Mouse (Mus musculus): ENCODE measurements around the gene Prom2.

Prom2 gene

GRCm38 (mm10) chr2:127541185-127541584, at the start of gene Prom2:
TSS of gene Prom2 (minus strand) at chr2:127541467.
- DNase-seq, result peak; percentile 35 to 66

GRCm38 (mm10) chr2:127590840-127591239, 49.6 kb upstream of the Prom2 start:
- peak in 1 of 2 experiments; percentile 43 for DNase-seq

- DNase-seq, result peak in 1 of 2 experiments; percentile 58
These were observed 48.9 kb upstream of the Prom2 start for GRCm38 (mm10) chr2:127590204-127590603.

- no peak for DNase-seq
These were observed 47.6 kb upstream of the Prom2 start for GRCm38 (mm10) chr2:127588897-127589296.

GRCm38 (mm10) chr2:127587514-127587844, 46.2 kb upstream of the Prom2 start:
- no peak for DNase-seq

- peak; percentile 80 to 93 for DNase-seq
These were observed 45.6 kb upstream of the Prom2 start, which contains the start of the genes Zfp661 and Mrps5 for GRCm38 (mm10) chr2:127586694-127587513. TSS of gene Zfp661 (minus strand) at chr2:127587094. TSS of gene Mrps5 (plus strand) at chr2:127587222.

- peak; percentile 96 for DNase-seq
These were observed 43.2 kb upstream of the Prom2 start for GRCm38 (mm10) chr2:127584436-127584858.

- no peak for DNase-seq
These were observed 32.1 kb upstream of the Prom2 start for GRCm38 (mm10) chr2:127573322-127573721.

- DNase-seq, result peak; percentile 77 to 89
These were observed 18.1 kb upstream of the Prom2 start for GRCm38 (mm10) chr2:127559070-127559966.

GRCm38 (mm10) chr2:127551078-127551477, 9.8 kb upstream of the Prom2 start:
- peak; percentile 24 to 51 for DNase-seq

GRCm38 (mm10) chr2:127550446-127550845, 9.2 kb upstream of the Prom2 start:
- no peak for DNase-seq

GRCm38 (mm10) chr2:127549711-127550110, 8.4 kb upstream of the Prom2 start:
- no peak for DNase-seq

GRCm38 (mm10) chr2:127548342-127549074, 7.2 kb upstream of the Prom2 start:
- DNase-seq, result no peak

GRCm38 (mm10) chr2:127541697-127542096, 430 bp upstream of the Prom2 start:
- no peak for DNase-seq

GRCm38 (mm10) chr2:127539494-127539893, 1.8 kb downstream of the Prom2 start:
- peak; percentile 13 to 47 for DNase-seq

- no peak for DNase-seq
These were observed 3.7 kb downstream of the Prom2 start for GRCm38 (mm10) chr2:127537548-127537947.

GRCm38 (mm10) chr2:127535363-127535762, 5.9 kb downstream of the Prom2 start:
- DNase-seq, result no peak

- peak in 1 of 2 experiments; percentile 55 for DNase-seq
These were observed 8.9 kb downstream of the Prom2 start for GRCm38 (mm10) chr2:127532379-127532778.

GRCm38 (mm10) chr2:127531592-127531991, 9.7 kb downstream of the Prom2 start:
- no peak for DNase-seq

GRCm38 (mm10) chr2:127530418-127530817, 10.8 kb downstream of the Prom2 start:
- no peak for DNase-seq

- DNase-seq, result no peak
These were observed 16.1 kb downstream of the Prom2 start for GRCm38 (mm10) chr2:127525004-127525775.
